Mouse (Mus musculus) midbrain, embryonic 12.5 days (tissue): ENCODE data around the gene Jam2. TPM values are rescaled to one million over a fixed set of nuclear protein-coding genes. Genes with fewer than 3 reads are reported as not detected.

Experiments
- ATAC-seq: fragments of 200-750 bp; cut with Nextera tagmentation; 2 replicates; pipeline ENCODE4 v1.8.0; 2017; ENCODE audit warnings: low read depth, moderate TSS enrichment, moderate library complexity; ENCODE audit not compliant: low FRiP score
- H3K27ac ChIP-seq: fragments of 300-500 bp; sonication (generic); replicated peaks from 2 replicates; pipeline ENCODE4 v1.5.1; 2016; ENCODE audit warnings: mild to moderate bottlenecking
- H3K27me3 ChIP-seq: fragments of 300-500 bp; sonication (generic); 2 replicates; pipeline ENCODE4 v1.6.1; 2016; ENCODE audit warnings: mild to moderate bottlenecking
- H3K36me3 ChIP-seq: fragments of 300-500 bp; sonication (generic); 2 replicates; pipeline ENCODE4 v1.6.1; 2016
- H3K4me1 ChIP-seq: fragments of 300-500 bp; sonication (generic); 2 replicates; pipeline ENCODE4 v1.6.1; 2016
- H3K4me2 ChIP-seq: fragments of 300-500 bp; sonication (generic); replicated peaks from 2 replicates; pipeline ENCODE4 v1.6.1; 2016; ENCODE audit warnings: mild to moderate bottlenecking, moderate library complexity
- H3K4me3 ChIP-seq: fragments of 300-500 bp; sonication (generic); 2 replicates; pipeline ENCODE4 v1.5.1; 2016; ENCODE audit warnings: mild to moderate bottlenecking
- H3K9ac ChIP-seq: fragments of 300-500 bp; sonication (generic); replicated peaks from 2 replicates; pipeline ENCODE4 v1.6.1; 2016; ENCODE audit warnings: mild to moderate bottlenecking, moderate library complexity
- H3K9me3 ChIP-seq: fragments of 300-500 bp; sonication (generic); 2 replicates; pipeline ENCODE4 v1.6.1; 2016; ENCODE audit warnings: mild to moderate bottlenecking
- WGBS: fragments of 180-500 bp; shearing (Covaris S2); methylation state at CpG from one replicate; pipeline ENCODE4 v1.1.7; 2016; 5-methylcytosine and 5-hydroxymethylcytosine counted together
- polyA plus RNA-seq: library from polyadenylated mRNA; unstranded; fragments of >200 nt; fragmentation: Nextera tagmentation; extraction: Ambion mirVana; gene quantifications from 2 replicates; pipeline ENCODE4 v1.2.1, GENCODE M21; 2016

Gene Jam2
- polyA plus RNA-seq, result 73.7 and 75.8 TPM in 2 replicates

GRCm38 (mm10) chr16:84774003-84774703, at the start of gene Jam2:
TSS of gene Jam2 (plus strand) at chr16:84774123.
- Histone ChIP-seq H3K9me3 (peaks cover 2% of the 10 kb centered on the region; the same call in 1 of the 2 replicates), H3K4me3 (peak within 1 kb of the TSS; percentile 82), H3K27ac (peak within 1 kb of the TSS; percentile 98), H3K4me2 (peak within 1 kb of the TSS; percentile 67), H3K9ac (peak within 1 kb of the TSS; percentile 92), H3K4me1 (peaks cover 18% of the 10 kb centered on the region), H3K36me3 (peaks cover 12% of the 10 kb centered on the region), H3K27me3 (no peaks in the 10 kb centered on the region)
- peak; percentile 86 for ATAC-seq
- WGBS, result under 1% methylated on average over 43 of the region's 43 CpGs

- peak; percentile 73 for ATAC-seq
- peaks cover 24% of the 10 kb centered on the region for H3K36me3 ChIP-seq
- no peaks in the 10 kb centered on the region for H3K27me3 ChIP-seq
- H3K4me3 ChIP-seq, result peak overlapping the region; percentile 80
- no peaks in the 10 kb centered on the region for H3K9me3 ChIP-seq
- H3K9ac ChIP-seq, result peak overlapping the region; percentile 70
- peak overlapping the region; percentile 65 for H3K4me2 ChIP-seq
- no peak overlapping the region; the same call in 1 of the 2 replicates for H3K27ac ChIP-seq
- 1% methylated on average over 15 of the region's 15 CpGs for WGBS
- H3K4me1 ChIP-seq, result peaks cover 5% of the 10 kb centered on the region; the same call in 1 of the 2 replicates
Observed at GRCm38 (mm10) chr16:84734806-84735165, 39.1 kb upstream of the Jam2 start.

GRCm38 (mm10) chr16:84735166-84736105, 38.5 kb upstream of the Jam2 start, which contains the start of gene Mrpl39:
TSS of gene Mrpl39 (minus strand) at chr16:84735742.
- Histone ChIP-seq H3K9me3 (no peaks in the 10 kb centered on the region), H3K9ac (peak within 1 kb of the TSS; percentile 70), H3K27me3 (no peaks in the 10 kb centered on the region), H3K4me3 (peak within 1 kb of the TSS; percentile 80), H3K27ac (peak within 1 kb of the TSS; percentile 60), H3K36me3 (peaks cover 17% of the 10 kb centered on the region), H3K4me2 (peak within 1 kb of the TSS; percentile 65), H3K4me1 (peaks cover 5% of the 10 kb centered on the region; the same call in 1 of the 2 replicates)
- ATAC-seq, result peak; percentile 99
- WGBS, result under 1% methylated on average over 66 of the region's 66 CpGs

GRCm38 (mm10) chr16:84737358-84737757, 36.6 kb upstream of the Jam2 start:
- H3K27me3 ChIP-seq, result no peaks in the 10 kb centered on the region
- peaks cover 5% of the 10 kb centered on the region; the same call in 1 of the 2 replicates for H3K4me1 ChIP-seq
- no peak overlapping the region for H3K4me2 ChIP-seq
- 74% methylated on average over 3 of the region's 3 CpGs for WGBS
- no peak overlapping the region for H3K27ac ChIP-seq
- no peaks in the 10 kb centered on the region for H3K36me3 ChIP-seq
- no peak overlapping the region for H3K9ac ChIP-seq
- no peak for ATAC-seq
- no peak overlapping the region for H3K4me3 ChIP-seq
- no peaks in the 10 kb centered on the region for H3K9me3 ChIP-seq

GRCm38 (mm10) chr16:84744703-84745490, 29.0 kb upstream of the Jam2 start:
- Histone ChIP-seq H3K27ac (no peak overlapping the region), H3K9ac (no peak overlapping the region), H3K9me3 (no peaks in the 10 kb centered on the region), H3K27me3 (no peaks in the 10 kb centered on the region), H3K4me1 (no peaks in the 10 kb centered on the region), H3K36me3 (no peaks in the 10 kb centered on the region), H3K4me3 (no peak overlapping the region), H3K4me2 (no peak overlapping the region)
- ATAC-seq, result no peak
- WGBS, result 81% methylated on average over 10 of the region's 10 CpGs

- Histone ChIP-seq H3K4me1 (no peaks in the 10 kb centered on the region), H3K9ac (no peak overlapping the region), H3K9me3 (no peaks in the 10 kb centered on the region), H3K4me3 (no peak overlapping the region), H3K27me3 (no peaks in the 10 kb centered on the region), H3K27ac (no peak overlapping the region), H3K4me2 (no peak overlapping the region), H3K36me3 (no peaks in the 10 kb centered on the region)
- 76% methylated on average over 6 of the region's 6 CpGs for WGBS
- no peak for ATAC-seq
Observed at GRCm38 (mm10) chr16:84745721-84746306, 28.1 kb upstream of the Jam2 start.

- H3K9me3 ChIP-seq, result no peaks in the 10 kb centered on the region
- no peak overlapping the region for H3K9ac ChIP-seq
- no peaks in the 10 kb centered on the region for H3K27me3 ChIP-seq
- no peak overlapping the region for H3K4me2 ChIP-seq
- H3K36me3 ChIP-seq, result no peaks in the 10 kb centered on the region
- WGBS, result 89% methylated on average over 8 of the region's 8 CpGs
- ATAC-seq, result no peak
- peaks cover 5% of the 10 kb centered on the region; the same call in 1 of the 2 replicates for H3K4me1 ChIP-seq
- no peak overlapping the region for H3K27ac ChIP-seq
- no peak overlapping the region for H3K4me3 ChIP-seq
Observed at GRCm38 (mm10) chr16:84767956-84768355, 6.0 kb upstream of the Jam2 start.

GRCm38 (mm10) chr16:84769182-84769581, 4.7 kb upstream of the Jam2 start:
- H3K9ac ChIP-seq, result no peak overlapping the region
- no peaks in the 10 kb centered on the region for H3K9me3 ChIP-seq
- no peak overlapping the region for H3K4me2 ChIP-seq
- H3K4me1 ChIP-seq, result peaks cover 5% of the 10 kb centered on the region; the same call in 1 of the 2 replicates
- WGBS, result 58% methylated on average over 4 of the region's 4 CpGs
- no peaks in the 10 kb centered on the region for H3K36me3 ChIP-seq
- H3K4me3 ChIP-seq, result no peak overlapping the region
- no peak overlapping the region for H3K27ac ChIP-seq
- H3K27me3 ChIP-seq, result no peaks in the 10 kb centered on the region
- ATAC-seq, result no peak

GRCm38 (mm10) chr16:84769619-84770464, 4.1 kb upstream of the Jam2 start:
- H3K27ac ChIP-seq, result no peak overlapping the region
- H3K4me2 ChIP-seq, result no peak overlapping the region
- ATAC-seq, result no peak
- no peaks in the 10 kb centered on the region for H3K36me3 ChIP-seq
- H3K9me3 ChIP-seq, result no peaks in the 10 kb centered on the region
- no peaks in the 10 kb centered on the region for H3K27me3 ChIP-seq
- H3K4me1 ChIP-seq, result peaks cover 5% of the 10 kb centered on the region; the same call in 1 of the 2 replicates
- no peak overlapping the region for H3K9ac ChIP-seq
- WGBS, result 88% methylated on average over 19 of the region's 19 CpGs
- H3K4me3 ChIP-seq, result no peak overlapping the region

GRCm38 (mm10) chr16:84770891-84771290, 3.0 kb upstream of the Jam2 start:
- Histone ChIP-seq H3K4me1 (peaks cover 10% of the 10 kb centered on the region; the same call in 1 of the 2 replicates), H3K9me3 (no peaks in the 10 kb centered on the region), H3K27ac (no peak overlapping the region), H3K27me3 (no peaks in the 10 kb centered on the region), H3K36me3 (no peaks in the 10 kb centered on the region), H3K4me3 (no peak overlapping the region), H3K4me2 (no peak overlapping the region), H3K9ac (no peak overlapping the region)
- WGBS, result 89% methylated on average over 7 of the region's 7 CpGs
- ATAC-seq, result no peak
